Mouse (Mus musculus): ENCODE measurements around the gene Cep250. TPM values are rescaled to one million over a fixed set of nuclear protein-coding genes. Genes with fewer than 3 reads are reported as not detected.

Cep250 gene
- polyA plus RNA-seq, 1 experiment, result 6.4 TPM

- no peak overlapping the region for H3K27ac ChIP-seq (ENCODE audit: control insufficient read depth, insufficient read depth, low read depth, low read length)
- no peak for TF ChIP-seq POLR2A (IDR thresholded peaks at IDR 0.05; ENCODE audit: control insufficient read depth, low read depth, low read length)
- no peak for TF ChIP-seq CTCF (IDR thresholded peaks at IDR 0.05; ENCODE audit: control insufficient read depth, insufficient read depth, insufficient replicate concordance, low read depth, low read length)
Observed at GRCm38 (mm10) chr2:155939897-155940529, 16.2 kb upstream of the Cep250 start.

DNA sequence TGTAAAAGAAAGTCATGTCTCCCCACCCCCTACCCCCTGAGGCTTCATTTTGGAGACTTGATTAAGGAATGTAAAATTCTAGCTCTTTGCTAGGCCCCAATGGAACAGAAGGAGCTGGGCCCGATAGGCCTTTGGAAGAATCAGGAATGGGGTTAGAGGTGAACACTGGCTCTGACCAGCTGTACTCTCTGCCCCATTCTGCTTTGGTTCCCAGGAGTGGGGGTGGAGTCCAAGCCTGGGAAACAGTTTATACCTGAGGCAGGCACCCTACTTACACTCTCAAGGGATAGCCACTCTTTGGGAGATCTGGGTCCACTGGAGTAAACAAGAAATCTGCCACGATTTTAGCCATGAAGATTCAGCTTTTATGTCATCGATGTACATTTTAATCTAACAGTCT is 15.6 kb upstream of the Cep250 start, which contains the start of gene Gm15557:
Gene Gm15557, plus strand, starts transcription at position 48 of the 400 bp plus-strand sequence.
- H3K36me3 ChIP-seq (ENCODE audit: control insufficient read depth, insufficient read depth, low read length), result no peaks in the 10 kb centered on the region
- no peak within 1 kb of the TSS for H3K27ac ChIP-seq (ENCODE audit: control insufficient read depth, insufficient read depth, low read depth, low read length)
- H3K4me3 ChIP-seq (ENCODE audit: control insufficient read depth, low read depth, low read length), result no peak within 1 kb of the TSS; the same call in none of the 2 replicates
- peaks cover 15% of the 10 kb centered on the region for H3K4me1 ChIP-seq (ENCODE audit: control insufficient read depth, insufficient read depth, low read length)
- no peak for TF ChIP-seq POLR2A (IDR thresholded peaks at IDR 0.05; ENCODE audit: control insufficient read depth, low read depth, low read length)
- no peak for TF ChIP-seq CTCF (IDR thresholded peaks at IDR 0.05; ENCODE audit: control insufficient read depth, insufficient read depth, insufficient replicate concordance, low read depth, low read length)
- H3K27me3 ChIP-seq (ENCODE audit: control insufficient read depth, insufficient read depth, low read length), result no peaks in the 10 kb centered on the region

More at GRCm38 (mm10) chr2:155939897-155940529, 16.2 kb upstream of the Cep250 start:
- Histone ChIP-seq H3K4me3 (ENCODE audit: control insufficient read depth, low read depth, low read length) (no peak overlapping the region), H3K4me1 (ENCODE audit: control insufficient read depth, insufficient read depth, low read length) (peaks cover 15% of the 10 kb centered on the region), H3K27me3 (ENCODE audit: control insufficient read depth, insufficient read depth, low read length) (no peaks in the 10 kb centered on the region), H3K36me3 (ENCODE audit: control insufficient read depth, insufficient read depth, low read length) (no peaks in the 10 kb centered on the region)

DNA sequence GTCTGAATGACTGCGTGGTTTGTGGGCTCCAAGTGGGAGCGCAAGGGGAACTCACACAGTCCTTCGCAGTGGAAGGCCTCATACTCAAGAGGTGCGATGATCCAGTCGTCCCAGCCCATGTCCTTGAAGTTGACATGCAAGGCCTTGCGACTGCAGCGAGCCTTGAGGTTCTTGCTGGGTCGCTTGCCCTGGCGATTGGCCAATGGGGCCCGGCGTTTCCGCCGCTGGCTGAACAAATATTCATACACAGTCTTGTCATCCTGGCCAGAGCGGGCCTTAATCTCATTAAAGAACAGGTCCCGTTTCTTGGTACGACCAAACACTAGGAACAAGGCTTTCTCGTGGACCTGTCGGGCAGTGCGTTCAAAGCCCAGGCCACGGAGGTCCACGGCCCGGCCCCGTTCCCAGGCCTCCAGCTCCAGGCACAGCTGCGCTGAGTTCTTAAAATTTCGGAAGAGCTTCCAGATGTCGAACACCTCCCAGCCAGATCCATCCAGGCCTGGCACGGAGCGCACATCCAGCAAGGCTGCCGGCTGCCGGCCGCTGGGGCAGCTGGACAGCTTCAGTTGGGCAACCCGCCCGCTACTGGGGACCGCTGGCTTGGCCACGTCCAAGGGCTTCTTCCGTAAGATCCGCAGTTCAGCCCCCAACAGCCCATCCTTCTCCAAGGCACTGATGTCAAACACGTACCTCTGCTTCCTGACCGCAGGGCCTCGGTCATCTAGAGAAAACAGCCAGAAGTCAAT is 14.4 kb upstream of the Cep250 start:
- Histone ChIP-seq H3K27me3 (ENCODE audit: control insufficient read depth, insufficient read depth, low read length) (no peaks in the 10 kb centered on the region), H3K36me3 (ENCODE audit: control insufficient read depth, insufficient read depth, low read length) (no peaks in the 10 kb centered on the region), H3K4me3 (ENCODE audit: control insufficient read depth, low read depth, low read length) (peak overlapping the region; percentile 40), H3K4me1 (ENCODE audit: control insufficient read depth, insufficient read depth, low read length) (peaks cover 15% of the 10 kb centered on the region), H3K27ac (ENCODE audit: control insufficient read depth, insufficient read depth, low read depth, low read length) (no peak overlapping the region)
- TF ChIP-seq POLR2A (IDR thresholded peaks at IDR 0.05; ENCODE audit: control insufficient read depth, low read depth, low read length), result no peak

- TF ChIP-seq POLR2A (IDR thresholded peaks at IDR 0.05; ENCODE audit: control insufficient read depth, low read depth, low read length), result no peak
- no peak for TF ChIP-seq CTCF (IDR thresholded peaks at IDR 0.05; ENCODE audit: control insufficient read depth, insufficient read depth, insufficient replicate concordance, low read depth, low read length)
- no peak overlapping the region for H3K27ac ChIP-seq (ENCODE audit: control insufficient read depth, insufficient read depth, low read depth, low read length)
- peaks cover 15% of the 10 kb centered on the region for H3K4me1 ChIP-seq (ENCODE audit: control insufficient read depth, insufficient read depth, low read length)
- no peaks in the 10 kb centered on the region for H3K27me3 ChIP-seq (ENCODE audit: control insufficient read depth, insufficient read depth, low read length)
- H3K4me3 ChIP-seq (ENCODE audit: control insufficient read depth, low read depth, low read length), result peak overlapping the region; percentile 53
- no peaks in the 10 kb centered on the region for H3K36me3 ChIP-seq (ENCODE audit: control insufficient read depth, insufficient read depth, low read length)
Observed at GRCm38 (mm10) chr2:155943463-155943862, 12.8 kb upstream of the Cep250 start.

DNA sequence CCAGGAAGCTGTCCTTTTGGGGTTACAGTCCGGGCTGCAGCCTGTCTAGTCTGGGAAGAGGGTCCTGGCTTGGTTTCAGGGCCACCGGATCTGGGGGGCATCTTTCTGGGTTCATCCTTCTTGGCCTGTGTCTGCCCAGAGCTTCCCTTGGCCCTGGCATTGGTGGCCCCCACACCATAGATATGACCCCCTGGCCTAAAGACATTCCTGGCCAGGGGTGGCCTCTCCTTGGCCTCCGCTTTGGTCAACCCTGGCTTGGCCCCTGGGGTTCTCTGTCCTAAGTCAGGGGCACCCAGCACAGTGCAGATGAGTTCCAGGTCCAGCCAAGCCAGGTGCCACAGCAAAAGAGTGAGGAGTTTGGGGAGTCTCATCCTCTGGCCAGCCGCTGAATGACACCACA is 11.6 kb upstream of the Cep250 start:
- no peaks in the 10 kb centered on the region for H3K27me3 ChIP-seq (ENCODE audit: control insufficient read depth, insufficient read depth, low read length)
- H3K36me3 ChIP-seq (ENCODE audit: control insufficient read depth, insufficient read depth, low read length), result no peaks in the 10 kb centered on the region
- H3K4me1 ChIP-seq (ENCODE audit: control insufficient read depth, insufficient read depth, low read length), result peaks cover 15% of the 10 kb centered on the region
- H3K4me3 ChIP-seq (ENCODE audit: control insufficient read depth, low read depth, low read length), result peak overlapping the region; percentile 53
- TF ChIP-seq POLR2A (IDR thresholded peaks at IDR 0.05; ENCODE audit: control insufficient read depth, low read depth, low read length) (no peak), CTCF (IDR thresholded peaks at IDR 0.05; ENCODE audit: control insufficient read depth, insufficient read depth, insufficient replicate concordance, low read depth, low read length) (no peak)
- H3K27ac ChIP-seq (ENCODE audit: control insufficient read depth, insufficient read depth, low read depth, low read length), result no peak overlapping the region

- no peaks in the 10 kb centered on the region for H3K27me3 ChIP-seq (ENCODE audit: control insufficient read depth, insufficient read depth, low read length)
- peaks cover 15% of the 10 kb centered on the region for H3K4me1 ChIP-seq (ENCODE audit: control insufficient read depth, insufficient read depth, low read length)
- H3K4me3 ChIP-seq (ENCODE audit: control insufficient read depth, low read depth, low read length), result peak within 1 kb of the TSS; percentile 53
- H3K27ac ChIP-seq (ENCODE audit: control insufficient read depth, insufficient read depth, low read depth, low read length), result no peak within 1 kb of the TSS
- no peak for TF ChIP-seq CTCF (IDR thresholded peaks at IDR 0.05; ENCODE audit: control insufficient read depth, insufficient read depth, insufficient replicate concordance, low read depth, low read length)
- no peak for TF ChIP-seq POLR2A (IDR thresholded peaks at IDR 0.05; ENCODE audit: control insufficient read depth, low read depth, low read length)
- H3K36me3 ChIP-seq (ENCODE audit: control insufficient read depth, insufficient read depth, low read length), result no peaks in the 10 kb centered on the region
Observed at GRCm38 (mm10) chr2:155945124-155945523, 11.1 kb upstream of the Cep250 start, which contains the start of gene Gdf5. TSS of gene Gdf5 (minus strand) at chr2:155945367.

GRCm38 (mm10) chr2:155945580-155945979 is 10.7 kb upstream of the Cep250 start:
- Histone ChIP-seq H3K27ac (ENCODE audit: control insufficient read depth, insufficient read depth, low read depth, low read length) (no peak overlapping the region), H3K27me3 (ENCODE audit: control insufficient read depth, insufficient read depth, low read length) (no peaks in the 10 kb centered on the region), H3K4me1 (ENCODE audit: control insufficient read depth, insufficient read depth, low read length) (peaks cover 15% of the 10 kb centered on the region), H3K36me3 (ENCODE audit: control insufficient read depth, insufficient read depth, low read length) (no peaks in the 10 kb centered on the region), H3K4me3 (ENCODE audit: control insufficient read depth, low read depth, low read length) (no peak overlapping the region)
- TF ChIP-seq POLR2A (IDR thresholded peaks at IDR 0.05; ENCODE audit: control insufficient read depth, low read depth, low read length), result no peak
- no peak for TF ChIP-seq CTCF (IDR thresholded peaks at IDR 0.05; ENCODE audit: control insufficient read depth, insufficient read depth, insufficient replicate concordance, low read depth, low read length)

Data from testis, adult 2 months (tissue).